Mouse (Mus musculus): ENCODE data around the gene Stx1b. TPM values are rescaled to one million over a fixed set of nuclear protein-coding genes. Genes with fewer than 3 reads are reported as not detected.

Gene Stx1b
- polyA plus RNA-seq (2012) = 0.01 TPM in 1 of 2 replicates, not detected in the other

- Histone ChIP-seq H3K27me3 (ENCODE audit: control insufficient read depth) (peaks cover 26% of the 10 kb centered on the region), H3K4me3 (replicated peaks) (no peak within 1 kb of the TSS), H3K4me1 (ENCODE audit: control insufficient read depth) (no peaks in the 10 kb centered on the region), H3K36me3 (ENCODE audit: control insufficient read depth) (no peaks in the 10 kb centered on the region), H3K9me3 (ENCODE audit: control insufficient read depth, low read length) (no peaks in the 10 kb centered on the region)
- no peak for TF ChIP-seq GATA1 (IDR thresholded peaks at IDR 0.05; ENCODE audit: low read length)
- TF ChIP-seq TAL1 (IDR thresholded peaks at IDR 0.05; ENCODE audit: low read length) = no peak
Measured at GRCm38 (mm10) chr7:127824176-127824871, at the start of gene Stx1b, which contains the start of gene Stx4a. Stx1b (minus strand) TSS chr7:127824549. Stx4a (plus strand) TSS chr7:127824294.

- H3K36me3 ChIP-seq (ENCODE audit: control insufficient read depth) = peaks cover 73% of the 10 kb centered on the region
- peaks cover 49% of the 10 kb centered on the region for H3K4me1 ChIP-seq (ENCODE audit: control insufficient read depth)
- H3K27me3 ChIP-seq (ENCODE audit: control insufficient read depth) = no peaks in the 10 kb centered on the region
- peaks cover 11% of the 10 kb centered on the region for H3K9me3 ChIP-seq (ENCODE audit: control insufficient read depth, low read length)
- no peak for TF ChIP-seq TAL1 (IDR thresholded peaks at IDR 0.05; ENCODE audit: low read length)
- no peak for TF ChIP-seq GATA1 (IDR thresholded peaks at IDR 0.05; ENCODE audit: low read length)
- H3K4me3 ChIP-seq (replicated peaks) = no peak overlapping the region
Measured at GRCm38 (mm10) chr7:127870136-127870821, 45.9 kb upstream of the Stx1b start.

GRCm38 (mm10) chr7:127869149-127869810 is 44.9 kb upstream of the Stx1b start:
- peaks cover 11% of the 10 kb centered on the region for H3K9me3 ChIP-seq (ENCODE audit: control insufficient read depth, low read length)
- H3K4me3 ChIP-seq (replicated peaks) = no peak overlapping the region
- H3K36me3 ChIP-seq (ENCODE audit: control insufficient read depth) = peaks cover 77% of the 10 kb centered on the region
- TF ChIP-seq TAL1 (IDR thresholded peaks at IDR 0.05; ENCODE audit: low read length) (no peak), GATA1 (IDR thresholded peaks at IDR 0.05; ENCODE audit: low read length) (no peak)
- no peaks in the 10 kb centered on the region for H3K27me3 ChIP-seq (ENCODE audit: control insufficient read depth)
- peaks cover 39% of the 10 kb centered on the region for H3K4me1 ChIP-seq (ENCODE audit: control insufficient read depth)

- Histone ChIP-seq H3K36me3 (ENCODE audit: control insufficient read depth) (peaks cover 62% of the 10 kb centered on the region), H3K4me3 (replicated peaks) (no peak overlapping the region), H3K9me3 (ENCODE audit: control insufficient read depth, low read length) (peaks cover 11% of the 10 kb centered on the region), H3K27me3 (ENCODE audit: control insufficient read depth) (no peaks in the 10 kb centered on the region), H3K4me1 (ENCODE audit: control insufficient read depth) (peaks cover 25% of the 10 kb centered on the region)
- no peak for TF ChIP-seq TAL1 (IDR thresholded peaks at IDR 0.05; ENCODE audit: low read length)
- no peak for TF ChIP-seq GATA1 (IDR thresholded peaks at IDR 0.05; ENCODE audit: low read length)
Measured at GRCm38 (mm10) chr7:127867641-127868040, 43.3 kb upstream of the Stx1b start.

GRCm38 (mm10) chr7:127866434-127866833 is 42.1 kb upstream of the Stx1b start:
- peaks cover 53% of the 10 kb centered on the region for H3K36me3 ChIP-seq (ENCODE audit: control insufficient read depth)
- TF ChIP-seq TAL1 (IDR thresholded peaks at IDR 0.05; ENCODE audit: low read length) = no peak
- no peak for TF ChIP-seq GATA1 (IDR thresholded peaks at IDR 0.05; ENCODE audit: low read length)
- no peak overlapping the region for H3K4me3 ChIP-seq (replicated peaks)
- peaks cover 16% of the 10 kb centered on the region for H3K4me1 ChIP-seq (ENCODE audit: control insufficient read depth)
- H3K9me3 ChIP-seq (ENCODE audit: control insufficient read depth, low read length) = peaks cover 11% of the 10 kb centered on the region
- no peaks in the 10 kb centered on the region for H3K27me3 ChIP-seq (ENCODE audit: control insufficient read depth)

- Histone ChIP-seq H3K9me3 (ENCODE audit: control insufficient read depth, low read length) (no peaks in the 10 kb centered on the region), H3K4me1 (ENCODE audit: control insufficient read depth) (peaks cover 7% of the 10 kb centered on the region), H3K36me3 (ENCODE audit: control insufficient read depth) (no peaks in the 10 kb centered on the region), H3K27me3 (ENCODE audit: control insufficient read depth) (no peaks in the 10 kb centered on the region), H3K4me3 (replicated peaks) (no peak overlapping the region)
- TF ChIP-seq GATA1 (IDR thresholded peaks at IDR 0.05; ENCODE audit: low read length) (no peak), TAL1 (IDR thresholded peaks at IDR 0.05; ENCODE audit: low read length) (no peak)
Measured at GRCm38 (mm10) chr7:127858258-127858657, 33.9 kb upstream of the Stx1b start.

GRCm38 (mm10) chr7:127850906-127851305 is 26.6 kb upstream of the Stx1b start:
- H3K9me3 ChIP-seq (ENCODE audit: control insufficient read depth, low read length) = no peaks in the 10 kb centered on the region
- H3K4me3 ChIP-seq (replicated peaks) = no peak overlapping the region
- peaks cover 22% of the 10 kb centered on the region for H3K36me3 ChIP-seq (ENCODE audit: control insufficient read depth)
- peaks cover 16% of the 10 kb centered on the region for H3K4me1 ChIP-seq (ENCODE audit: control insufficient read depth)
- TF ChIP-seq TAL1 (IDR thresholded peaks at IDR 0.05; ENCODE audit: low read length) (no peak), GATA1 (IDR thresholded peaks at IDR 0.05; ENCODE audit: low read length) (no peak)
- no peaks in the 10 kb centered on the region for H3K27me3 ChIP-seq (ENCODE audit: control insufficient read depth)

GRCm38 (mm10) chr7:127849973-127850875 is 25.9 kb upstream of the Stx1b start:
- Histone ChIP-seq H3K9me3 (ENCODE audit: control insufficient read depth, low read length) (no peaks in the 10 kb centered on the region), H3K4me3 (replicated peaks) (no peak overlapping the region), H3K4me1 (ENCODE audit: control insufficient read depth) (peaks cover 16% of the 10 kb centered on the region), H3K36me3 (ENCODE audit: control insufficient read depth) (peaks cover 26% of the 10 kb centered on the region), H3K27me3 (ENCODE audit: control insufficient read depth) (no peaks in the 10 kb centered on the region)
- no peak for TF ChIP-seq GATA1 (IDR thresholded peaks at IDR 0.05; ENCODE audit: low read length)
- no peak for TF ChIP-seq TAL1 (IDR thresholded peaks at IDR 0.05; ENCODE audit: low read length)
